In the genomic region with DNA sequence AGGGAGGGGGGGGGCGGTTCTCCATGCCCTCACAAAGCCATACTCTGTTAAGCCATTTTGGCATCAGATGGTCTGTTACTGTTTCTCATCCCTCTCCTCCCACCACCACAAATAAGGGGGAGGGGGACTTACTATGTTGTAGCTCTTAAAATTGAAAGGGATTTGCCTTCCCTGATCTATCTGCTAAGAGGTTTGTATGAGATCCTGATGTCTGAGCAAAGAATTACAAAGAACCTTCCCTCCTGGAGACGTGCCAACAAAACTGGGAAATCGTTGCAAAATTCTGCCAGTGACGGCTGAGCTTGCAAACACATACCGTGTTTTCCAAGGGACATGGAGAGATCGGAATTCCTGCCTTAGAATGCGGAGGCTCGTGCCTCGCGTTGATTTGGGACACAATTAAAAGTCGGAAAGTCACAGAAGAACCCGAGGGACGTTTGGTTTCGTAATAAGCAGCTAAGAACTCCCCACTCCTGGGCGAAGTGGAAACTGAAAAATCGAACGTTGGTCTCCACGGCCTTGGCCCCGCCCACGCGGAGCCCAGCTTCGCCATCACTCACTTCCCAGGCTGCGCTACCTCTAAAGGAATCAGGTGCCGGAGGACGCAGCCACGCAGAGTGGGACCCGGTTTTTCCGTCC, we compare ENCODE assay signal across 8 mouse cellular contexts. TPM values are rescaled to one million over a fixed set of nuclear protein-coding genes. Genes with fewer than 3 reads are reported as not detected.
A peak's percentile ranks its signal among the peaks of the same experiment; 100 is the strongest.
DNase-seq lines count a peak whose midpoint lies in the region; ATAC-seq and TF ChIP-seq lines count a peak whose summit lies in the region.

No protein-coding gene starts in this region.

- peak; percentile 16 for ATAC-seq in CD4-positive, CD25-positive, alpha-beta regulatory T cell, adult 4 months
- no peak for ATAC-seq in forebrain, postnatal 0 days
- ATAC-seq in hematopoietic stem cell, adult 5-6 weeks (replicated peaks in 1 of 2; ENCODE audit: insufficient read depth in 1 of 2, low FRiP score in 2 of 2, low TSS enrichment in 1 of 2, low read depth in 1 of 2, poor library complexity in 2 of 2, severe bottlenecking in 2 of 2) = peak; percentile 49 to 61
- ATAC-seq in lung, embryonic 15.5 days (ENCODE audit: borderline replicate concordance, extremely low read depth, low FRiP score, low TSS enrichment) = no peak

- H3K9ac ChIP-seq in forebrain, postnatal 0 days = peak overlapping the region; percentile 39
- peak overlapping the region; percentile 60 for H3K9ac ChIP-seq in lung, embryonic 15.5 days

- H3K27ac ChIP-seq in forebrain, postnatal 0 days (ENCODE audit: low read depth, low read length) = peak overlapping the region; percentile 51
- H3K27ac ChIP-seq in lung, embryonic 15.5 days = peak overlapping the region; percentile 98
- no peak overlapping the region for H3K27ac ChIP-seq in olfactory bulb, adult 2 months (ENCODE audit: insufficient read depth, low read depth, low read length)

- no peak for TF ChIP-seq CTCF in forebrain, postnatal 0 days (IDR thresholded peaks at IDR 0.05; ENCODE audit: low read depth)
- no peak for TF ChIP-seq CTCF in olfactory bulb, adult 2 months (IDR thresholded peaks at IDR 0.05; ENCODE audit: insufficient read depth, low read depth, low read length)

- no peaks in the 10 kb centered on the region for H3K36me3 ChIP-seq in forebrain, postnatal 0 days (ENCODE audit: insufficient read depth)
- H3K36me3 ChIP-seq in lung, embryonic 15.5 days = no peaks in the 10 kb centered on the region

- H3K9me3 ChIP-seq in forebrain, postnatal 0 days (ENCODE audit: low read length) = no peaks in the 10 kb centered on the region
- H3K9me3 ChIP-seq in lung, embryonic 15.5 days = no peaks in the 10 kb centered on the region

- DNase-seq in brain, adult 2 months (ENCODE audit: low read depth, low spot score) = peak; percentile 60
- DNase-seq in forebrain, postnatal 0 days = peak; percentile 87
- DNase-seq in layer of hippocampus, adult 8-10 months (ENCODE audit: low spot score in 2 of 2) = peak; percentile 39 to 48
- peak; percentile 40 for DNase-seq in thymus, postnatal 0 days (ENCODE audit: low spot score)

- H3K27me3 ChIP-seq in forebrain, postnatal 0 days (ENCODE audit: insufficient read depth, low read length) = no peaks in the 10 kb centered on the region
- no peaks in the 10 kb centered on the region for H3K27me3 ChIP-seq in lung, embryonic 15.5 days

- peak overlapping the region; percentile 66 for H3K4me2 ChIP-seq in forebrain, postnatal 0 days (ENCODE audit: low read depth)
- peak overlapping the region; percentile 79 for H3K4me2 ChIP-seq in lung, embryonic 15.5 days

- no peak for TF ChIP-seq POLR2A in olfactory bulb, adult 2 months (IDR thresholded peaks at IDR 0.05; ENCODE audit: insufficient read depth, low read depth, low read length)

- H3K4me1 ChIP-seq in forebrain, postnatal 0 days (ENCODE audit: insufficient read depth) = no peaks in the 10 kb centered on the region
- H3K4me1 ChIP-seq in lung, embryonic 15.5 days = peaks cover 30% of the 10 kb centered on the region
- peaks cover 5% of the 10 kb centered on the region; the same call in 1 of the 2 replicates for H3K4me1 ChIP-seq in olfactory bulb, adult 2 months (ENCODE audit: control insufficient read depth, insufficient read depth, low read length)

- H3K4me3 ChIP-seq in forebrain, postnatal 0 days (ENCODE audit: low read depth, low read length) = peak overlapping the region; percentile 33
- H3K4me3 ChIP-seq in lung, embryonic 15.5 days = peak overlapping the region; percentile 96
- H3K4me3 ChIP-seq in olfactory bulb, adult 2 months (ENCODE audit: insufficient read depth, low read depth, low read length) = peak overlapping the region; percentile 31

- WGBS in forebrain, postnatal 0 days = under 1% methylated on average over 28 of the region's 28 CpGs
- under 1% methylated on average over 28 of the region's 28 CpGs for WGBS in lung, embryonic 15.5 days
- 4% methylated on average over 28 of the region's 28 CpGs for WGBS in olfactory bulb, adult 2 months

RNA-seq across cellular contexts. Expression of a gene that starts 14.7 kb away (rescaled TPM):
- 10 to 100 TPM in 1 of 2 experiments, 1 to 10 TPM in 1; 8.1 to 10.4 TPM for polyA plus RNA-seq in CD4-positive, CD25-positive, alpha-beta regulatory T cell, adult 4 months (2017; shearing (Covaris generic))
- total RNA-seq in forebrain, postnatal 0 days (2014; rRNA removed) = 3.3 and 3.5 TPM in 2 replicates
- polyA plus RNA-seq in forebrain, postnatal 0 days (2015; fragmentation: Nextera tagmentation; extraction: Ambion mirVana) = 0.28 and 0.64 TPM in 2 replicates
- total RNA-seq in hematopoietic stem cell, adult 5-6 weeks (2017) = 35.4 and 39.5 TPM in 2 replicates
- 1 to 10 TPM; 3.2 to 5.3 (median 4.5) TPM for total RNA-seq in layer of hippocampus, adult 8-10 months (2022)
- 5.0 and 5.1 TPM in 2 replicates for polyA plus RNA-seq in lung, embryonic 15.5 days (2015; fragmentation: Nextera tagmentation; extraction: Ambion mirVana)
- not detected in 2 replicates for polyA plus RNA-seq in olfactory bulb, adult 2 months (2012; ENCODE audit: insufficient read depth, insufficient read length, low replicate concordance, missing spikeins)
- polyA plus RNA-seq in thymus, postnatal 0 days (2015; fragmentation: Nextera tagmentation; extraction: Ambion mirVana) = 5.8 and 6.9 TPM in 2 replicates

Comparison
In these comparisons a context has a peak if more than half of its experiments do, and no peak if none do; other contexts are left out.
1. ATAC-seq: peak in CD4-positive, CD25-positive, alpha-beta regulatory T cell, adult 4 months (single experiment) and hematopoietic stem cell, adult 5-6 weeks (2 of 2); none in forebrain, postnatal 0 days (single experiment) and lung, embryonic 15.5 days (single experiment).
2. H3K4me3 ChIP-seq: peak in every context shown above with its lines; median percentile 96 in lung, embryonic 15.5 days; 33 in forebrain, postnatal 0 days; 31 in olfactory bulb, adult 2 months.
3. Peak in every context shown above with its lines, with median percentiles within 50 percentile points of each other: DNase-seq.